ENCODE assay signal across 8 mouse cellular contexts in genomic region chr14:20696986-20697385, GRCm38 (mm10). TPM values are rescaled to one million over a fixed set of nuclear protein-coding genes. Genes with fewer than 3 reads are reported as not detected.
DNase-seq lines count a peak whose midpoint lies in the region; ATAC-seq and TF ChIP-seq lines count a peak whose summit lies in the region.

No protein-coding gene starts in this region.

- no peak overlapping the region for H3K9ac ChIP-seq in forebrain, embryonic 11.5 days (ENCODE audit: low read length)
- H3K9ac ChIP-seq in hindbrain, embryonic 12.5 days, result peak overlapping the region; percentile 56
- no peak overlapping the region for H3K9ac ChIP-seq in stomach, embryonic 14.5 days (replicated peaks; ENCODE audit: low read depth, low read length)

- peaks cover 4% of the 10 kb centered on the region; the same call in 1 of the 2 replicates for H3K36me3 ChIP-seq in forebrain, embryonic 11.5 days (ENCODE audit: control insufficient read depth, insufficient read depth, low read length)
- H3K36me3 ChIP-seq in hindbrain, embryonic 12.5 days, result peaks cover 30% of the 10 kb centered on the region
- peaks cover 34% of the 10 kb centered on the region for H3K36me3 ChIP-seq in stomach, embryonic 14.5 days (ENCODE audit: control insufficient read depth, insufficient read depth, low read length)

- H3K4me3 ChIP-seq in bone marrow, adult 2 months (replicated peaks; ENCODE audit: control insufficient read depth, low read depth, low read length), result no peak overlapping the region
- H3K4me3 ChIP-seq in forebrain, embryonic 11.5 days (ENCODE audit: low read depth, low read length), result peak overlapping the region; percentile 82; the same call in 1 of the 2 replicates
- H3K4me3 ChIP-seq in hindbrain, embryonic 12.5 days, result peak overlapping the region; percentile 64
- peak overlapping the region; percentile 99 for H3K4me3 ChIP-seq in left cerebral cortex, adult 2 months
- peak overlapping the region; percentile 82 for H3K4me3 ChIP-seq in stomach, embryonic 14.5 days (ENCODE audit: low read depth, low read length)

- peak overlapping the region; percentile 71; the same call in 1 of the 2 replicates for H3K4me2 ChIP-seq in forebrain, embryonic 11.5 days (ENCODE audit: low read depth, low read length, severe bottlenecking)
- peak overlapping the region; percentile 83 for H3K4me2 ChIP-seq in hindbrain, embryonic 12.5 days (replicated peaks)
- H3K4me2 ChIP-seq in stomach, embryonic 14.5 days (replicated peaks; ENCODE audit: low read depth, low read length), result peak overlapping the region; percentile 78

- H3K4me1 ChIP-seq in bone marrow, adult 2 months (ENCODE audit: control insufficient read depth, insufficient read depth, low read length), result peaks cover 8% of the 10 kb centered on the region
- peaks cover 10% of the 10 kb centered on the region for H3K4me1 ChIP-seq in forebrain, embryonic 11.5 days (replicated peaks; ENCODE audit: control insufficient read depth, insufficient read depth, low read length)
- H3K4me1 ChIP-seq in hindbrain, embryonic 12.5 days, result peaks cover 56% of the 10 kb centered on the region
- peaks cover 39% of the 10 kb centered on the region for H3K4me1 ChIP-seq in stomach, embryonic 14.5 days (ENCODE audit: control insufficient read depth, insufficient read depth, low read length)

- no peak for TF ChIP-seq POLR2A in bone marrow, adult 2 months (IDR thresholded peaks at IDR 0.05; ENCODE audit: borderline replicate concordance, control insufficient read depth, low read depth, low read length)

- 14% methylated on average over 1 of the region's 1 CpGs for WGBS in bone marrow, adult 2 months
- WGBS in forebrain, embryonic 11.5 days, result 33% methylated on average over 1 of the region's 1 CpGs
- 17% methylated on average over 1 of the region's 1 CpGs for WGBS in hindbrain, embryonic 12.5 days
- WGBS in stomach, embryonic 14.5 days, result 16% methylated on average over 1 of the region's 1 CpGs

- H3K27me3 ChIP-seq in forebrain, embryonic 11.5 days (ENCODE audit: control insufficient read depth, insufficient read depth, low read length), result no peaks in the 10 kb centered on the region; the same call in 1 of the 2 replicates
- no peaks in the 10 kb centered on the region for H3K27me3 ChIP-seq in hindbrain, embryonic 12.5 days
- H3K27me3 ChIP-seq in stomach, embryonic 14.5 days (ENCODE audit: control insufficient read depth, insufficient read depth, low read length), result no peaks in the 10 kb centered on the region

- no peak for ATAC-seq in forebrain, embryonic 11.5 days (replicated peaks; ENCODE audit: low FRiP score)
- ATAC-seq in hindbrain, embryonic 12.5 days (ENCODE audit: low FRiP score), result no peak
- ATAC-seq in stomach, embryonic 14.5 days (ENCODE audit: insufficient number of reproducible peaks, insufficient read depth, low FRiP score, low read depth), result no peak

- peak; percentile 63 for DNase-seq in adrenal gland, postnatal 10 days
- no peak for DNase-seq in adrenal gland, postnatal 4 days (ENCODE audit: low spot score in 2 of 2)
- DNase-seq in forebrain, embryonic 11.5 days (ENCODE audit: low spot score), result no peak
- peak; percentile 48 to 55 for DNase-seq in left cerebral cortex, adult 2 months (ENCODE audit: extremely low spot score in 1 of 2, low spot score in 2 of 2)
- peak; percentile 53 to 69 for DNase-seq in lung, postnatal 4 days

- intact Hi-C loops in left cerebral cortex, adult 2 months (cut with DNase I), result no loop called here

- no peak overlapping the region for H3K27ac ChIP-seq in bone marrow, adult 2 months (ENCODE audit: control insufficient read depth, insufficient read depth, low read depth, low read length, poor library complexity)
- H3K27ac ChIP-seq in forebrain, embryonic 11.5 days (ENCODE audit: low read depth, low read length), result no peak overlapping the region
- H3K27ac ChIP-seq in hindbrain, embryonic 12.5 days, result peak overlapping the region; percentile 55
- H3K27ac ChIP-seq in left cerebral cortex, adult 2 months, result peak overlapping the region; percentile 59
- no peak overlapping the region for H3K27ac ChIP-seq in stomach, embryonic 14.5 days (ENCODE audit: low read length)

- H3K9me3 ChIP-seq in forebrain, embryonic 11.5 days (ENCODE audit: control insufficient read depth, low read length), result no peaks in the 10 kb centered on the region
- no peaks in the 10 kb centered on the region for H3K9me3 ChIP-seq in hindbrain, embryonic 12.5 days (replicated peaks)
- no peaks in the 10 kb centered on the region for H3K9me3 ChIP-seq in stomach, embryonic 14.5 days (ENCODE audit: control insufficient read depth, low read depth, low read length)

- peak; percentile 41 for TF ChIP-seq CTCF in bone marrow, adult 2 months (IDR thresholded peaks at IDR 0.05; ENCODE audit: control insufficient read depth, insufficient read depth, low read length)
- TF ChIP-seq CTCF in left cerebral cortex, adult 2 months (IDR thresholded peaks at IDR 0.05), result peak; percentile 57

RNA-seq across cellular contexts. Expression of gene Fut11, which starts 2.2 kb away (rescaled TPM):
- 10 to 100 TPM; 16.3 to 18.6 TPM for total RNA-seq in adrenal gland, postnatal 10 days (2021)
- 10 to 100 TPM; 25.9 to 26.1 TPM for total RNA-seq in adrenal gland, postnatal 4 days (2021)
- polyA plus RNA-seq in bone marrow, adult 2 months (2011; ENCODE audit: insufficient read depth, insufficient read length, low replicate concordance, missing spikeins), result 3.6 and 5.8 TPM in 2 replicates
- 19.3 and 20.1 TPM in 2 replicates for polyA plus RNA-seq in forebrain, embryonic 11.5 days (2014; fragmentation: Nextera tagmentation; extraction: Ambion mirVana)
- 32.0 and 33.4 TPM in 2 replicates for polyA plus RNA-seq in hindbrain, embryonic 12.5 days (2016; fragmentation: Nextera tagmentation; extraction: Ambion mirVana)
- 10 to 100 TPM; 17.6 to 18.2 TPM for total RNA-seq in left cerebral cortex, adult 2 months (2021)
- polyA plus RNA-seq in stomach, embryonic 14.5 days (2014; fragmentation: Nextera tagmentation; extraction: Ambion mirVana), result 20.5 and 20.7 TPM in 2 replicates

RNA-seq across cellular contexts. Expression of gene Chchd1, which starts 5.8 kb away (rescaled TPM):
- total RNA-seq in adrenal gland, postnatal 10 days (2021), result 10 to 100 TPM; 91.8 to 96.3 TPM
- 10 to 100 TPM; 76.1 to 88.5 TPM for total RNA-seq in adrenal gland, postnatal 4 days (2021)
- polyA plus RNA-seq in bone marrow, adult 2 months (2011; ENCODE audit: insufficient read depth, insufficient read length, low replicate concordance, missing spikeins), result 44.3 and 106 TPM in 2 replicates
- 236 and 256 TPM in 2 replicates for polyA plus RNA-seq in forebrain, embryonic 11.5 days (2014; fragmentation: Nextera tagmentation; extraction: Ambion mirVana)
- 213 and 215 TPM in 2 replicates for polyA plus RNA-seq in hindbrain, embryonic 12.5 days (2016; fragmentation: Nextera tagmentation; extraction: Ambion mirVana)
- total RNA-seq in left cerebral cortex, adult 2 months (2021), result 10 to 100 TPM; 47.3 to 48.1 TPM
- 211 and 224 TPM in 2 replicates for polyA plus RNA-seq in stomach, embryonic 14.5 days (2014; fragmentation: Nextera tagmentation; extraction: Ambion mirVana)

RNA-seq across cellular contexts. Expression of gene Zswim8, which starts 10.4 kb away (rescaled TPM):
- 100 to 1,000 TPM in 1 of 2 experiments, 10 to 100 TPM in 1; 83.7 to 104 TPM for total RNA-seq in adrenal gland, postnatal 10 days (2021)
- total RNA-seq in adrenal gland, postnatal 4 days (2021), result 100 to 1,000 TPM; 136 to 151 TPM
- polyA plus RNA-seq in bone marrow, adult 2 months (2011; ENCODE audit: insufficient read depth, insufficient read length, low replicate concordance, missing spikeins), result 48.8 and 105 TPM in 2 replicates
- 31.7 and 37.3 TPM in 2 replicates for polyA plus RNA-seq in forebrain, embryonic 11.5 days (2014; fragmentation: Nextera tagmentation; extraction: Ambion mirVana)
- polyA plus RNA-seq in hindbrain, embryonic 12.5 days (2016; fragmentation: Nextera tagmentation; extraction: Ambion mirVana), result 53.8 and 60.1 TPM in 2 replicates
- 100 to 1,000 TPM; 176 to 180 TPM for total RNA-seq in left cerebral cortex, adult 2 months (2021)
- 35.9 and 38.6 TPM in 2 replicates for polyA plus RNA-seq in stomach, embryonic 14.5 days (2014; fragmentation: Nextera tagmentation; extraction: Ambion mirVana)

RNA-seq across cellular contexts. Expression of gene Sec24c, which starts 22.9 kb away (rescaled TPM):
- 100 to 1,000 TPM; 120 to 130 TPM for total RNA-seq in adrenal gland, postnatal 10 days (2021)
- total RNA-seq in adrenal gland, postnatal 4 days (2021), result 100 to 1,000 TPM; 137 to 140 TPM
- polyA plus RNA-seq in bone marrow, adult 2 months (2011; ENCODE audit: insufficient read depth, insufficient read length, low replicate concordance, missing spikeins), result 29.8 and 49.6 TPM in 2 replicates
- 94.5 and 98.1 TPM in 2 replicates for polyA plus RNA-seq in forebrain, embryonic 11.5 days (2014; fragmentation: Nextera tagmentation; extraction: Ambion mirVana)
- polyA plus RNA-seq in hindbrain, embryonic 12.5 days (2016; fragmentation: Nextera tagmentation; extraction: Ambion mirVana), result 102 and 109 TPM in 2 replicates
- 100 to 1,000 TPM; 113 to 115 TPM for total RNA-seq in left cerebral cortex, adult 2 months (2021)
- polyA plus RNA-seq in stomach, embryonic 14.5 days (2014; fragmentation: Nextera tagmentation; extraction: Ambion mirVana), result 86.9 and 88.1 TPM in 2 replicates

RNA-seq across cellular contexts. Expression of gene Synpo2l, which starts 28.8 kb away (rescaled TPM):
- total RNA-seq in adrenal gland, postnatal 10 days (2021), result 10 to 100 TPM in 1 of 2 experiments, 1 to 10 TPM in 1; 5.8 to 14.5 TPM
- total RNA-seq in adrenal gland, postnatal 4 days (2021), result 10 to 100 TPM in 1 of 2 experiments, 1 to 10 TPM in 1; 3.6 to 11.8 TPM
- polyA plus RNA-seq in bone marrow, adult 2 months (2011; ENCODE audit: insufficient read depth, insufficient read length, low replicate concordance, missing spikeins), result 0.70 TPM in 1 of 2 replicates, not detected in the other
- polyA plus RNA-seq in forebrain, embryonic 11.5 days (2014; fragmentation: Nextera tagmentation; extraction: Ambion mirVana), result 0.13 and 0.35 TPM in 2 replicates
- 0.85 and 5.3 TPM in 2 replicates for polyA plus RNA-seq in hindbrain, embryonic 12.5 days (2016; fragmentation: Nextera tagmentation; extraction: Ambion mirVana)
- under 1 TPM; 0.21 to 0.23 TPM for total RNA-seq in left cerebral cortex, adult 2 months (2021)
- 0.17 and 0.29 TPM in 2 replicates for polyA plus RNA-seq in stomach, embryonic 14.5 days (2014; fragmentation: Nextera tagmentation; extraction: Ambion mirVana)

Comparison
In these comparisons a context has a peak if more than half of its experiments do, and no peak if none do; other contexts are left out.
1. DNase-seq: peak in adrenal gland, postnatal 10 days (single experiment), left cerebral cortex, adult 2 months (2 of 2) and lung, postnatal 4 days (2 of 2); none in adrenal gland, postnatal 4 days (0 of 2) and forebrain, embryonic 11.5 days (single experiment).
2. H3K27ac ChIP-seq: peak in hindbrain, embryonic 12.5 days (single experiment) and left cerebral cortex, adult 2 months (single experiment); none in bone marrow, adult 2 months (single experiment), forebrain, embryonic 11.5 days (single experiment) and stomach, embryonic 14.5 days (single experiment).
3. Peak in every context shown above with its lines, with median percentiles within 50 percentile points of each other: H3K4me2 ChIP-seq.